Mouse (Mus musculus) MEL (cell line): ENCODE results near the gene Afap1l2.

Experiments
- CHD1 ChIP-seq: IDR thresholded peaks from 2 replicates; pipeline ENCODE4 v1.6.1; 2012; ENCODE audit warnings: low read depth, mild to moderate bottlenecking, inconsistent platforms, low read length, improper control_type of control experiment
- CTCF ChIP-seq, 3 experiments: IDR thresholded peaks in 2 of 3; conservative IDR thresholded peaks in 1 of 3; 2 replicates each; pipeline ENCODE4 v1.5.1; 2011 to 2012; ENCODE audit warnings: low read length in 3 of 3, low read depth in 2 of 3, mild to moderate bottlenecking in 2 of 3, improper control_type of control experiment in 1 of 3, inconsistent platforms in 1 of 3, mixed read lengths in 1 of 3, moderate library complexity in 1 of 3; ENCODE audit not compliant: control insufficient read depth in 1 of 3, insufficient read depth in 1 of 3, poor library complexity in 1 of 3, severe bottlenecking in 1 of 3
- EP300 ChIP-seq, 2 experiments: IDR thresholded peaks; 2 replicates each; pipeline ENCODE4 v1.6.1; 2011; ENCODE audit warnings: improper control_type of control experiment in 2 of 2, low read length in 2 of 2, low read depth in 1 of 2, mild to moderate bottlenecking in 1 of 2
- GATA1 ChIP-seq: IDR thresholded peaks from 2 replicates; pipeline ENCODE4 v1.6.1; 2011; ENCODE audit warnings: low read depth, low read length, improper control_type of control experiment
- MAFK ChIP-seq: IDR thresholded peaks from 2 replicates; pipeline ENCODE4 v1.6.1; 2011; ENCODE audit warnings: low read depth, mild to moderate bottlenecking, low read length, improper control_type of control experiment, borderline replicate concordance
- MXI1 ChIP-seq: IDR thresholded peaks from 2 replicates; pipeline ENCODE4 v1.6.1; 2011; ENCODE audit warnings: mild to moderate bottlenecking, low read depth, low read length, improper control_type of control experiment
- SMC3 ChIP-seq: IDR thresholded peaks from 2 replicates; pipeline ENCODE4 v1.6.1; 2011; ENCODE audit warnings: low read depth, low read length, improper control_type of control experiment
- TAL1 ChIP-seq: IDR thresholded peaks from 2 replicates; pipeline ENCODE4 v1.6.1; 2012; ENCODE audit warnings: mild to moderate bottlenecking, inconsistent platforms, low read length, moderate library complexity, mixed read lengths
- TBP ChIP-seq: IDR thresholded peaks from 2 replicates; pipeline ENCODE4 v1.8.0; 2011; ENCODE audit warnings: low read depth, low read length, improper control_type of control experiment
- USF1 ChIP-seq: IDR thresholded peaks from 2 replicates; pipeline ENCODE4 v1.6.1; 2014; ENCODE audit warnings: low read depth, mild to moderate bottlenecking, inconsistent platforms, low read length, improper control_type of control experiment, moderate library complexity

GRCm38 (mm10) chr19:56980803-56981202 is 27.2 kb downstream of the Afap1l2 start:
- TF ChIP-seq EP300 (IDR thresholded peaks at IDR 0.05; ENCODE audit: low read depth in 1 of 2, low read length in 2 of 2) (no peak), CTCF (IDR thresholded peaks at IDR 0.05 in 2 of 3, conservative IDR thresholded peaks at IDR 0.05 in 1 of 3; ENCODE audit: control insufficient read depth in 1 of 3, insufficient read depth in 1 of 3, low read depth in 2 of 3, low read length in 3 of 3, poor library complexity in 1 of 3, severe bottlenecking in 1 of 3) (no peak), TAL1 (no peak), TBP (no peak), SMC3 (no peak), CHD1 (no peak), USF1 (no peak), GATA1 (no peak), MXI1 (no peak), MAFK (no peak)
